ENCODE assay signal across 23 mouse cellular contexts in the genomic region with DNA sequence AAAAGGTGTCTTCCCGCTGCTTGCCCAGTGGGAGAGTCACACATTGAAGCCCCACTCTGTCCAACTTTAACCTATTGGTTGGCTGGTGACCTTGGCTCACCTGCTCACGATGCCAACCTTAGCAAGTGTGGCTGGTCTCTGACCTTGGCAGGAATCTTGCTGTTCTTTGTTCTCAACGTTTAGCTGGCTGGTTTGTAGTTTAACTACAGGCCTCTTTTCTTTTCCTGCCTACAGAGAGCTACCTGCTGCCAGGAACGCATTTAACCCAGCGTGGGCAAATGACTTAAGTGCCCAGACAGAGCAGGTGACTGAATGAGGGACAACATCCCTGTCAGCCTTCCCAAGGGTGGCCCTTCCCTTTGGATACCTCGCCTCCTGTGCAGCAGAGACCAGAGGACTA. TPM values are rescaled to one million over a fixed set of nuclear protein-coding genes. Genes with fewer than 3 reads are reported as not detected.
DNase-seq lines count a peak whose midpoint lies in the region; ATAC-seq and TF ChIP-seq lines count a peak whose summit lies in the region.
"Had no signal": no experiment of that assay in that cellular context is flagged by ENCODE, and none has a peak within 500 bp of the region (broad histone marks: within the 10 kb centered on the region; RNA-seq: fewer than 3 reads in every experiment).

No protein-coding gene starts in this region.

- H3K27ac ChIP-seq in heart, embryonic 11.5 days (ENCODE audit: low read depth, low read length): no peak overlapping the region
- peak overlapping the region; percentile 55 for H3K27ac ChIP-seq in kidney, adult 2 months (ENCODE audit: insufficient read depth, low read depth, low read length)
- H3K27ac ChIP-seq in kidney, embryonic 14.5 days (ENCODE audit: low read depth, low read length): no peak overlapping the region
- H3K27ac ChIP-seq in kidney, postnatal 0 days: peak overlapping the region; percentile 22; the same call in 1 of the 2 replicates
- H3K27ac ChIP-seq: forebrain, embryonic 10.5 days; forebrain, embryonic 13.5 days; heart, embryonic 13.5 days; hindbrain, embryonic 14.5 days had no signal

- H3K9me3 ChIP-seq in heart, embryonic 11.5 days (replicated peaks; ENCODE audit: control insufficient read depth, low read length): no peaks in the 10 kb centered on the region
- no peaks in the 10 kb centered on the region for H3K9me3 ChIP-seq in kidney, embryonic 14.5 days (ENCODE audit: control insufficient read depth, low read length)
- no peaks in the 10 kb centered on the region for H3K9me3 ChIP-seq in kidney, postnatal 0 days (replicated peaks; ENCODE audit: low read length)
- H3K9me3 ChIP-seq: forebrain, embryonic 10.5 days; forebrain, embryonic 13.5 days; heart, embryonic 13.5 days had no signal

- H3K27me3 ChIP-seq in heart, embryonic 11.5 days (ENCODE audit: control insufficient read depth, insufficient read depth, low read length): no peaks in the 10 kb centered on the region
- no peaks in the 10 kb centered on the region for H3K27me3 ChIP-seq in kidney, adult 2 months (replicated peaks; ENCODE audit: control insufficient read depth, insufficient read depth, low read length)
- no peaks in the 10 kb centered on the region for H3K27me3 ChIP-seq in kidney, embryonic 14.5 days (ENCODE audit: control insufficient read depth, insufficient read depth, low read length)
- no peaks in the 10 kb centered on the region for H3K27me3 ChIP-seq in kidney, postnatal 0 days (ENCODE audit: insufficient read depth, low read length)
- H3K27me3 ChIP-seq: heart, embryonic 13.5 days had no signal

- no peaks in the 10 kb centered on the region for H3K4me1 ChIP-seq in heart, embryonic 11.5 days (ENCODE audit: control insufficient read depth, insufficient read depth, low read length)
- H3K4me1 ChIP-seq in kidney, adult 2 months (ENCODE audit: control insufficient read depth, insufficient read depth, low read length): peaks cover 7% of the 10 kb centered on the region; the same call in 1 of the 2 replicates
- no peaks in the 10 kb centered on the region for H3K4me1 ChIP-seq in kidney, embryonic 14.5 days (ENCODE audit: control insufficient read depth, insufficient read depth, low read length)
- no peaks in the 10 kb centered on the region for H3K4me1 ChIP-seq in kidney, postnatal 0 days (replicated peaks; ENCODE audit: insufficient read depth, low read length)

- no peak overlapping the region for H3K9ac ChIP-seq in heart, embryonic 11.5 days (ENCODE audit: low read depth, low read length)
- no peak overlapping the region for H3K9ac ChIP-seq in kidney, embryonic 14.5 days (ENCODE audit: low read depth, low read length)
- H3K9ac ChIP-seq in kidney, postnatal 0 days (ENCODE audit: low read depth, low read length): no peak overlapping the region
- H3K9ac ChIP-seq: forebrain, embryonic 13.5 days; heart, embryonic 13.5 days; hindbrain, embryonic 14.5 days had no signal

- H3K4me3 ChIP-seq in heart, embryonic 11.5 days (ENCODE audit: low read depth, low read length): no peak overlapping the region
- H3K4me3 ChIP-seq in kidney, adult 2 months (ENCODE audit: insufficient read depth, low read depth, low read length): no peak overlapping the region
- H3K4me3 ChIP-seq in kidney, embryonic 14.5 days (ENCODE audit: low read length): no peak overlapping the region
- no peak overlapping the region for H3K4me3 ChIP-seq in kidney, postnatal 0 days (replicated peaks; ENCODE audit: low read depth, low read length)
- H3K4me3 ChIP-seq: forebrain, embryonic 10.5 days; forebrain, embryonic 13.5 days; heart, embryonic 13.5 days had no signal

- H3K4me2 ChIP-seq in heart, embryonic 11.5 days: no peak overlapping the region
- H3K4me2 ChIP-seq in kidney, embryonic 14.5 days (replicated peaks; ENCODE audit: low read depth, low read length): no peak overlapping the region
- H3K4me2 ChIP-seq in kidney, postnatal 0 days (ENCODE audit: low read length): no peak overlapping the region
- H3K4me2 ChIP-seq: forebrain, embryonic 13.5 days; heart, embryonic 13.5 days; hindbrain, embryonic 14.5 days had no signal

- TF ChIP-seq POLR2A in kidney, adult 2 months (IDR thresholded peaks at IDR 0.05; ENCODE audit: low read depth, low read length): no peak

- 81% methylated on average over 6 of the region's 6 CpGs for WGBS in heart, embryonic 11.5 days (ENCODE audit: insufficient replicate concordance)
- 36% methylated on average over 6 of the region's 6 CpGs for WGBS in kidney, adult 2 months
- WGBS in kidney, embryonic 14.5 days: 83% methylated on average over 6 of the region's 6 CpGs
- WGBS in kidney, postnatal 0 days: 67% methylated on average over 6 of the region's 6 CpGs

- DNase-seq in heart, adult 11 months: peak; percentile 71
- DNase-seq in kidney, adult 2 months: peak; percentile 92
- no peak for DNase-seq in kidney, postnatal 0 days (ENCODE audit: low spot score)
- peak; percentile 66 to 81 for DNase-seq in kidney, postnatal 25 days
- no peak for DNase-seq in left cerebral cortex, adult 11 months (ENCODE audit: low spot score)
- DNase-seq in gastrocnemius, postnatal 25 days: no peak
- DNase-seq: adrenal gland, adult 8-10 months; adrenal gland, postnatal 25 days; cerebellum, adult 11-12 months; cerebellum, adult 9-10 months; cerebellum, postnatal 14 days; gastrocnemius, postnatal 10 days; heart, adult 18-20 months; heart, postnatal 14 days; heart, postnatal 4 days had no signal

- TF ChIP-seq CTCF in kidney, adult 2 months (conservative IDR thresholded peaks at IDR 0.05; ENCODE audit: insufficient read depth, insufficient read length, low read depth, low read length): no peak
- no peak for TF ChIP-seq CTCF in kidney, postnatal 0 days (IDR thresholded peaks at IDR 0.05; ENCODE audit: low read depth)

- ATAC-seq in heart, embryonic 11.5 days (replicated peaks; ENCODE audit: insufficient number of reproducible peaks, low FRiP score, low TSS enrichment): no peak
- ATAC-seq in kidney, embryonic 14.5 days (ENCODE audit: low FRiP score, low TSS enrichment): no peak
- ATAC-seq in kidney, postnatal 0 days (replicated peaks; ENCODE audit: low FRiP score, low read depth): no peak
- ATAC-seq: activated CD4-positive, CD25-positive, alpha-beta regulatory T cell, adult 4 months; forebrain, embryonic 13.5 days; forebrain, embryonic 16.5 days had no signal

- no peaks in the 10 kb centered on the region for H3K36me3 ChIP-seq in heart, embryonic 11.5 days (ENCODE audit: control insufficient read depth, insufficient read depth, low read length)
- H3K36me3 ChIP-seq in kidney, adult 2 months (ENCODE audit: control insufficient read depth, insufficient read depth, low read length): no peaks in the 10 kb centered on the region
- no peaks in the 10 kb centered on the region for H3K36me3 ChIP-seq in kidney, embryonic 14.5 days (ENCODE audit: control insufficient read depth, insufficient read depth, low read length)
- H3K36me3 ChIP-seq in kidney, postnatal 0 days (ENCODE audit: insufficient read depth, low read length): no peaks in the 10 kb centered on the region
- H3K36me3 ChIP-seq: forebrain, embryonic 10.5 days; heart, embryonic 13.5 days had no signal

RNA-seq across cellular contexts. Expression of a gene that starts 5.0 kb away (rescaled TPM):
- 6.0 and 6.3 TPM in 2 replicates for polyA plus RNA-seq in heart, embryonic 11.5 days (2014; fragmentation: Nextera tagmentation; extraction: Ambion mirVana)
- polyA plus RNA-seq in kidney, adult 2 months (2012; rRNA removed): 13.5 and 15.9 TPM in 2 replicates
- 8.9 and 10.8 TPM in 2 replicates for polyA plus RNA-seq in kidney, embryonic 14.5 days (2014; fragmentation: Nextera tagmentation; extraction: Ambion mirVana)
- 17.7 and 17.9 TPM in 2 replicates for polyA plus RNA-seq in kidney, postnatal 0 days (2015; fragmentation: Nextera tagmentation; extraction: Ambion mirVana)
- 1 to 10 TPM; 7.4 to 8.8 TPM for total RNA-seq in gastrocnemius, postnatal 25 days (2021)

RNA-seq across cellular contexts. Expression of a gene that starts 25.3 kb away (rescaled TPM):
- 2.3 and 3.2 TPM in 2 replicates for polyA plus RNA-seq in heart, embryonic 11.5 days (2014; fragmentation: Nextera tagmentation; extraction: Ambion mirVana)
- 14.0 and 18.7 TPM in 2 replicates for polyA plus RNA-seq in kidney, adult 2 months (2012; rRNA removed)
- polyA plus RNA-seq in kidney, embryonic 14.5 days (2014; fragmentation: Nextera tagmentation; extraction: Ambion mirVana): 1.8 and 3.6 TPM in 2 replicates
- polyA plus RNA-seq in kidney, postnatal 0 days (2015; fragmentation: Nextera tagmentation; extraction: Ambion mirVana): 4.5 TPM in 2 replicates
- total RNA-seq in gastrocnemius, postnatal 25 days (2021): 1 to 10 TPM; 6.6 to 7.2 TPM

RNA-seq across cellular contexts. Expression of a gene that starts 40.1 kb away (rescaled TPM):
- 206 and 210 TPM in 2 replicates for polyA plus RNA-seq in heart, embryonic 11.5 days (2014; fragmentation: Nextera tagmentation; extraction: Ambion mirVana)
- 31.4 and 35.9 TPM in 2 replicates for polyA plus RNA-seq in kidney, adult 2 months (2012; rRNA removed)
- polyA plus RNA-seq in kidney, embryonic 14.5 days (2014; fragmentation: Nextera tagmentation; extraction: Ambion mirVana): 105 and 153 TPM in 2 replicates
- polyA plus RNA-seq in kidney, postnatal 0 days (2015; fragmentation: Nextera tagmentation; extraction: Ambion mirVana): 107 and 120 TPM in 2 replicates
- 10 to 100 TPM; 48.4 to 51.5 TPM for total RNA-seq in gastrocnemius, postnatal 25 days (2021)

Comparison
In these comparisons a context has a peak if more than half of its experiments do, and no peak if none do; other contexts are left out.
1. DNase-seq: peak in heart, adult 11 months (single experiment), kidney, adult 2 months (single experiment) and kidney, postnatal 25 days (2 of 2); none in kidney, postnatal 0 days (single experiment), left cerebral cortex, adult 11 months (single experiment) and gastrocnemius, postnatal 25 days (single experiment).
2. H3K27ac ChIP-seq: peak in kidney, adult 2 months (single experiment) and kidney, postnatal 0 days (single experiment); none in heart, embryonic 11.5 days (single experiment) and kidney, embryonic 14.5 days (single experiment).